Mouse (Mus musculus) erythroblast, embryonic 14.5 days (primary cell): ENCODE results near the gene Ern1.

ENCODE experiments used
- GATA1 ChIP-seq: IDR thresholded peaks from 2 replicates; pipeline ENCODE4 v1.6.1; 2012; ENCODE audit warnings: low read length, inconsistent platforms, mixed read lengths
- TAL1 ChIP-seq: IDR thresholded peaks from 3 replicates; pipeline ENCODE4 v1.6.1; 2012; ENCODE audit warnings: low read length, inconsistent platforms, mixed read lengths

GRCm38 (mm10) chr11:106373998-106374397 is 113.7 kb downstream of the Ern1 start:
- TF ChIP-seq TAL1 (no peak), GATA1 (no peak)
